Mouse (Mus musculus) bone marrow, adult 2 months (tissue): ENCODE data around the gene Tmem127.

Source experiments
- CTCF ChIP-seq: fragments of 200-500 bp; IDR thresholded peaks from 2 replicates; pipeline ENCODE4 v1.5.1; 2011; ENCODE audit warnings: low read length, control low read depth; ENCODE audit not compliant: control insufficient read depth, insufficient read depth
- POLR2A ChIP-seq: fragments of 200-500 bp; IDR thresholded peaks from 2 replicates; pipeline ENCODE4 v1.6.1; 2011; ENCODE audit warnings: low read depth, mild to moderate bottlenecking, control low read depth, low read length, borderline replicate concordance; ENCODE audit not compliant: control insufficient read depth

GRCm38 (mm10) chr2:127204932-127205331 is 42.8 kb upstream of the Tmem127 start:
- peak; percentile 46 for TF ChIP-seq CTCF
- TF ChIP-seq POLR2A, result no peak
